Mouse (Mus musculus) ES-CJ7 (cell line): ENCODE measurements at regions not wholly inside any gene's neighbourhood (a gene's known extent, or its start where the extent isn't known, plus 50 kb on each side); places are given as distances from the start of the nearest gene placed in this dataset.

Source experiments
- DNase-seq: peaks from one replicate; pipeline ENCODE4 v3.0.0; 2011; ENCODE audit warnings: low read depth, low spot score

GRCm38 (mm10) chr4:30776816-30777442 lies 1187.0 kb upstream of the Map3k7 start:
- peak; percentile 11 for DNase-seq

DNA sequence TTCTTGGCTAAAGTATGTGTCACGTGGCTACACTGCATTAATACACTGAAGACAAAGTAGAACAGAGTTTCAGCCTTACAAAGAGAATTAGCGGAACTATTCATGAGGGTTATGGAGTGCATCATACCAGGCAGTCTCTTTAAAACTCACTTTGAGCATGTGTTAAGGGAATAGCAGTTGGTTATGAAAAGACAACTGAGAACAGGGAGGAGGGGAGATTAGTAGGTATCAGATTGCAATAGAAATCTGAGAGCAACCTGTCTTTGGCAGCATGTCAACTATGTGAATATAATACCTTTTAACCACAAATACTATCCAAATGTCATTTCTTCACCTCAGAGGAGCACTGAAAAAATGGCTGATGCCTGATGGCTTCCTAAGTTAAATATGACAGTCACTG lies 1182.2 kb upstream of the Map3k7 start:
- DNase-seq = no peak

DNA sequence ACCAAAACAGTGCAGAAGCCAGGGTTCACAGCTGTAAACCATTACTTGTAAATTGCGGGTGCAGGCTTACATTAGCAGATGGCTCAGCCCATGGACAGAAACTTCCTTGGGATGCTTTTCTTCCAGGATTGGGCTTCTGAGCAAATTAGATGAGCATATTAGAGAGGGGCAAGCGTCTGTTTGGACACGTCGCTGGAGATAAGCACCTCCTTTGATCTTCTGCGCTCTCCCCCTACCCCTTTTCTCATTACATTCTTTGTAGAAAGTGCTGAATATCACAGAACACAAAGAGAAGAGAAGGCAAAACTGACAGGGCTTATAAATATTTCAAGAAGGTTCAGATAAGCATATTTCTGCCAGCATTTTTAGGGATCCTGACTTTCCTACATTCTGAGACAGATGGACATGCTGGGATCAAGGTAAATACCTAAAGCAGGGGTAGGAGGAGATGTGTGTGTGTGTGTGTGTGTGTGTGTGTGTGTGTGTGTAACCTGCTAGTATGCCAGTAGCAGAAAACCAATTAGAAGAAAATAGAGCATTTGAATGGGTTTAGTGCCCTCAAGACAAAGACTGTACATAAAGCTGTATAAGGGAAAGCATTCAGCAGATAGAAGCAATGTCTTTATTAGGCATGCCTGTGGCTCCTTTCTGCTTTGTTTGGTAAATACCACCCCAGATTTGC lies 1173.8 kb upstream of the Map3k7 start:
- DNase-seq = no peak

DNA sequence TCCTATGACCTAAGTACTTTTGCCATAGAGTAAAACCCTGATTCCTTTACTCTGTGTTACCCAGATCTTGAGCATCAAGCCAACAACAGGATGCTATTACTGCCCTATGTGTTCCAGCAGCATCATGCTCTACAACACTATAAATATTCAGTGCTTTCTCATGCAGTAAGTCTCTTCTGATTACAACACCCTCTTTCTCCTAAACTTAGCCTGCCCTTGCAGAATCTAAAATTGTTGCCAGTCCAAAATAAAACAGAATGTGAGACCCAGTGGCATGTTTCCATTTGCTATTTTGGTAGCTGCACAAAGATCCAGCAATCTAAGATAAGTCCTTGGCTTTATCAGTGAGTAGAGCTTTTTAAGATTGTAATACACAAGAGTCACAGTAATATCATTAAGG lies 1154.1 kb upstream of the Map3k7 start:
- DNase-seq = no peak

- DNase-seq = no peak
Measured at GRCm38 (mm10) chr4:30855361-30856056, 1108.4 kb upstream of the Map3k7 start.

DNA sequence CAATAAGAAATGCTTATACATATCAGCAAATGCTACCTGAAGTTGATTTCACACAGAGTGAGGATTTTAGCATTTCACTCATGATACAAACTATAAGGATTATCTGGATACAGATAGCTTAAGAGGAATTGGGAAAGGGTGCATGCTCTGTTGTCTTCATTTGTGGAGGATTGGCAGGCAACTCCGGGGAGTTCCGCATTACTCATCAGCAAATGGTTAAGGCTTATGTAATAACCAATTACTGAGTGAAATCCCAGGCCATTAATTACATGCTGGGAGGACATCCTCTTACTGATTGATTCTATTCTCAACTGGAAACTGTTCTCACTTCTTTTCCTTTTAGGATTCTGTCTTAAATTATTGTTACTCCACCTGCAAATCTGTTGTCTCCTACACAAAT lies 1058.9 kb upstream of the Map3k7 start:
- no peak for DNase-seq

GRCm38 (mm10) chr4:30922944-30923343 lies 1041.0 kb upstream of the Map3k7 start:
- DNase-seq = no peak

DNA sequence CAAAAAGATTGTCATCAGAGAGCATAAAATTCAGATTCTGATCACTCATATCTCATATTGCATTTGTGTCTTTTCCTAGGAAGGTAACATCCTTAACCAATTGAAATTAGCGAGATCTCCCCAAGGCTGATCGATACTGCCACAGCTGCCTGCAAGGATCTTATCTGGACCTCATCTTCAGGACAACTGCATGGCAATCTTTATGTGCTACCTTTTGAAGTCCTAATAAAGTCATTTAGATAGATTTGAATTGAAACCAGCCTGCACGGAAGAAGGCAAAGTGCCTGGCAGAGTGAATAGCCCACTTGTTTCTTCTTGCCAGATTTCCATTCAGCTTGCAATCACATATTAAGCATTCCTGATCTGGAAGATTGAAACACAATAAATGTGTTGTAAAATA lies 1031.5 kb upstream of the Map3k7 start:
- DNase-seq = no peak

DNA sequence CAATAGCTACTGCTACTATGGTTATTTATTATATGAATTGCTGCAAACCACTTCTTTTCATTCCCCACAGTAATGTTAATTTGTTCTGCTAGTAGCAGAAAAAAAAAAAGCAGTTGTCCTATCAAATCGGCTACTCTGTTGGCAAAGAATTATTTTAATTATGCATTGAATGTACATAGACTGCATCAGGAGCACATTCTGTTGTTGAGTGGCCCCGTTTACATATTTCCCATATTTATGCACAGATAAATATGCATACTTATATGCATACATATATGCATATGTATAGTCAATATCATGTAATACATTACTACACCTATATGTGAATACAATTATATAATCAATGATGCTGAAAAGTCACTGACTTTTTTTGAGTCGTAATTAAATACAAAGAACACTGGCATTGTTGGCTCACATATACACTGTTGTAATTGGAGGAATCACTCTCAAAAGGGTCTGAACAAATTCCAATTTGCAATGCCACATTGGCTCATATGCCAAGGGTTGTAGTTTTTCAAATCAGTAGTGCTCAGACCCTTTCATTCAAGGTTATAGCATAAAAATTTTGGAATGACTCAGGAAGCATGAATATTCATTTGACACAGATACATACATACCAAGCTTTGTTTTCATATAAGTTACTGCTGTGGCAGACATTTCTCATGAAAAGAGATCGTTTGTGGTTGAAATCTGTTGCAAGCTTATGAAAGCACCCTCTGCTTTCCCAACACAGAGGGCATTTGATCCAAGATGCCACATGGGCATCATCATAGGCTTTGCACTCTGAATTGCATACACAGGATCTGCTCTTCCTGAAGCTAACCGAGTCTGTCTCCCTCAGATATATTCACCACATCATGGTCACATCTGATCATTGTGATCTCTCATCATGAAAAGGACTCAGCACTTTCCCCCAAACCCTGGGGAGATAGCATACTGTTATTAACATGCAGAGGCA lies 1030.6 kb upstream of the Map3k7 start:
- DNase-seq = no peak

DNA sequence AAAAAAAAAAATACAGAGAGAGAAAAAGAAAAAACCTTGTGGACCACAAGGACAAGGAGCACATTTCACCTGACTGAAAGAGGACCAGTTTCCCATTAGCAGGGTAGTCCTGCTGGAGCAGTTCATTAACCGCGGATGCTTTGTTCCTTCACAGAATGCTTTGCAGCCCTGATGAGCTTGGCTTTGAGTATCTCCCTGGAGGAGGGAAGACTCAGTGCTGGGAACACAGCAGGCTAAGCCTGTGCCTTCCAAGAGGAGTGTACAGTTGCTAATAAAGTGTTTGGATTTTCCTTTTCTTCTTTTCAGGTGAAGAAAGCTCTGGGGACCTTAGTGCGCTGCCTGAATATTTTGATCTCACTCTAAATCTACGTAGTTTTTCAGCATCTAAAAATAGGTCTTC lies 980.3 kb upstream of the Map3k7 start:
- DNase-seq = no peak

DNA sequence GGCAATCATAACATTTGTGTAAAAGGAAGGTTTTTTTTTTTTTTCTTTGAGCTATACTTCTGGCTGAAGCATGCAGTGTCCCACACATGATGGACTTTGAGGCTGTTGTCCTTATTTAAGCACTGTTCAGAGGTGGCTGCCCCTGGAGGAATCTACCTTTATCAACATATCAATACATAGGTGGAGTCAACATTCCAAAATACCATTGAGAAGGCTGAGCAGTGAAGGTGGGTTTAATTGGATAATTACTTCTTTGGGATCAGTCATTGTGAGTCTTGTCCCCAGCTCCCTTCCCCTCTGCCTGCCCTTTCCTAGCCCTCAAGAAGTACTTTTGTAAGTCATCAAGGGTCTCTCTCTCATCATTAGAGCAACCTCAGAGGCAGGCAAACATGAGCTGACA lies 951.9 kb upstream of the Map3k7 start:
- peak; percentile 57 for DNase-seq

DNA sequence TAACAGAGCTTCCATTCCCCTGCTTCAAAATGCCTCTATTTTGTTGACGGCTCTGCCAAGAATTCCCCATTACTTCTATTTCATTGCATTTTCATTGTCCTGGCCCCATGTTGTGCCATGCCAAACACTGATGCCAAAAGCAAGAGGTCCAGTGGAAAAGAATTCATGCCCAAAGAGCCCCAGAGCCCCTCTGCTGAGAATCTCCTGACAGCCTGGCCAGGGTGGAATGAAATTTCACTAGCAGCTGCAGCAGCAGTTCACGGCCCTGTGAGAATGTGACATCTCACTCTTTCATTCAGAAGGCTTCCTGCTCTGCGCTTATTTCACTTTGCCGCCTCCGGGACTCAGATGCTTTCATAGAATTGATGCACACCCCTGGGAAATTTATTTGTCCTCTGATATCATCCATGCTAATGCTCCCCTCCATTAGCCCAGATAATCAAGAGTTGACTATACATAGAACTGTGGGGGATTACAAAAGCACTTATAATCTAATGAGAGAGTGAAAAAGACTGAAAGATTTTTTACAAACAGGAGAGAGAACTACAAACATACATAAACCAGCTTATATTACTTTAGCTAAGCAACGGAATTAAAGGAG lies 911.7 kb upstream of the Map3k7 start:
- DNase-seq = no peak

DNA sequence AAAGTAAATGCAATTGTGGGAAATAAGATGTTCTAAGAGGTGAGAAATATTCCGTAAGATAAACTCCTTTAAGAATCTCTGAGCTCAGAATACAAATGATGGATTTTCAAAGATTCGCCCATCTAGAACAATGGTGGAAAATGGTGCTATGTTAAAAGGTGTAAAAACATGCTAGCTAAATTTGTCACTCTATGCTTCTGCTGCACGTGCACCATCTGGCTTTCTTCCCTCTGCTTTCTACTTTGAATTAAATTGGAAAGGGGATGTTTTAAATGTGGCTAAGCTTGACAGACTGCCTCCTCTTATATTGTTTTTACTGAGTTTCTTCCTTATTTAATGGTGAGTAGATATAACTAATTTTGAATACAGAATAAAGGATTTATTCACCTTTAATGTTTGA lies 887.7 kb upstream of the Map3k7 start:
- no peak for DNase-seq

DNA sequence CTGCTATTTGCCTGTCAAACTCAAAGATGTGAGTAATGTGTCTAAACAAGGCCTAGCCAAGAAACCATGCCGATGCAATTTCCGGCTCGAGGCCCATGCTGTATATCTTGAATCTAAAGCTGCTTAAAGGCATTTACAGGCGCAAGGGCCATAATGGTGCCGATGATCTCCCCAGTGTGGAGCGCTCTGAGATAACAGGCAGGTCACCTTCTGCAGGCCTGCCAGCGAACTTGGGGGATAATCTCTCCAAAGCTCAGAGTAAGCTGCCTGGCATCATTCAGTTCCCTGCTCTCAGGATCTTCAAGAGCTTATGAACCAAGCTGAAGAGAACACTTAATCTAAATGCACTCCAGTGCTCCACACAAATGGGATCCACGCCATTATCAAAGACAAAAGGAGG lies 842.3 kb upstream of the Map3k7 start:
- DNase-seq = no peak

DNA sequence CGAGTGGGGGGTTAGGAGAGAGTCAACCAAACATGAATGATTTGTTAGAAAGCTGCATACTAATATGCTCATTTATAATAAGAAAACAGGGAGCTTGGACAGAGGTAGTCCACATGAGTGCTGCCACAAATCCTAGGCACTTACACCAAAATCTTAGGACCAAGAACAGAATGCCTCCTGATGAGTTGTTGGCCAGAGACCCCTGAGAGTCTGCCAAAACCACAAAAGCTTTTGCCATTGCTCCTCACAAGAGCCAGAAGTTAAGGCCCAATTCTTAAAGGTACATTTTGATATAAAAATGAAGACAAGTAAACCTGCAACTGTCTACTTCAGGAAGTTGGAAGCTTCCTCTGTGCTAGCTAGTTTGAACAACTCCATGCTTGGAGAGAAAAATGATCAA lies 820.7 kb upstream of the Map3k7 start:
- no peak for DNase-seq

- no peak for DNase-seq
Measured at GRCm38 (mm10) chr4:31167431-31167830, 796.5 kb upstream of the Map3k7 start.

GRCm38 (mm10) chr4:31168357-31168756 lies 795.5 kb upstream of the Map3k7 start:
- no peak for DNase-seq

DNA sequence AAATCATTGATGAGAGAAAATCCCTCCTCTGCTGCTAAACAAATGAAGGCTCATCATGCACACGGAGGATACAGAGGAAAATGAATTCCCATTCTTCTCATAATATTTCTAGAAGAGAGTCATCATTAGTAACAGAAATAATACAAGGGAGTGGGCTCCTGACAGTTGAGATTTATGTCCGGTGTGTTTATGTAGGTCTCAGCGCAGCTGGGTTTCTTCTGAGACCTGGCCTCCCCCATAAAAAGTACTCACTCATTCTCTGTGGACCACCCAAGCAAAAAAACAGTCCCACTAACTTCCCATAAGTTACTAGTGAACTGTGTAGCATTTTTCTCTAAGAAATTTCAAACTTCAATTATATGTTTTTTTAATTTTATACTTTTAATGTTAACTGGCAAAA lies 792.7 kb upstream of the Map3k7 start:
- DNase-seq = no peak

- no peak for DNase-seq
Measured at GRCm38 (mm10) chr4:31197852-31198251, 766.0 kb upstream of the Map3k7 start.

- DNase-seq = no peak
Measured at GRCm38 (mm10) chr4:31203286-31203685, 760.6 kb upstream of the Map3k7 start.

- no peak for DNase-seq
Measured at GRCm38 (mm10) chr4:31205332-31205970, 758.4 kb upstream of the Map3k7 start.
